Mouse (Mus musculus) embryonic facial prominence, embryonic 13.5 days (tissue): Measurements from ENCODE around the gene Nfib. TPM values are rescaled to one million over a fixed set of nuclear protein-coding genes. Genes with fewer than 3 reads are reported as not detected.

Experiments
- ATAC-seq: fragments of 200-750 bp; cut with Nextera tagmentation; 2 replicates; pipeline ENCODE4 v1.8.0; 2017; ENCODE audit warnings: low read depth; ENCODE audit not compliant: insufficient number of reproducible peaks, insufficient read depth, low FRiP score, low TSS enrichment
- H3K27ac ChIP-seq: fragments of 300-500 bp; sonication (generic); 2 replicates; pipeline ENCODE4 v1.5.1; 2015; ENCODE audit warnings: moderate library complexity, mild to moderate bottlenecking, inconsistent platforms
- H3K27me3 ChIP-seq: fragments of 300-500 bp; sonication (generic); 2 replicates; pipeline ENCODE4 v1.6.1; 2015; ENCODE audit warnings: mild to moderate bottlenecking, inconsistent platforms
- H3K36me3 ChIP-seq: fragments of 300-500 bp; sonication (generic); 2 replicates; pipeline ENCODE4 v1.6.1; 2015; ENCODE audit warnings: mild to moderate bottlenecking, inconsistent platforms
- H3K4me1 ChIP-seq: fragments of 300-500 bp; sonication (generic); 2 replicates; pipeline ENCODE4 v1.6.1; 2015; ENCODE audit warnings: inconsistent platforms
- H3K4me2 ChIP-seq: fragments of 300-500 bp; sonication (generic); 2 replicates; pipeline ENCODE4 v1.6.1; 2015; ENCODE audit warnings: moderate library complexity, mild to moderate bottlenecking, inconsistent platforms
- H3K4me3 ChIP-seq: fragments of 300-500 bp; sonication (generic); 2 replicates; pipeline ENCODE4 v1.5.1; 2015; ENCODE audit warnings: mild to moderate bottlenecking, inconsistent platforms
- H3K9ac ChIP-seq: fragments of 300-500 bp; sonication (generic); 2 replicates; pipeline ENCODE4 v1.6.1; 2015; ENCODE audit warnings: mild to moderate bottlenecking, inconsistent platforms
- H3K9me3 ChIP-seq: fragments of 300-500 bp; sonication (generic); 2 replicates; pipeline ENCODE4 v1.6.1; 2016; ENCODE audit warnings: inconsistent platforms
- WGBS: fragments of 180-500 bp; shearing (Covaris S2); methylation state at CpG from one replicate; pipeline ENCODE4 v1.1.7; 2015; ENCODE audit warnings: mixed read lengths; 5-methylcytosine and 5-hydroxymethylcytosine counted together
- polyA plus RNA-seq: library from polyadenylated mRNA; unstranded; fragments of >200 nt; fragmentation: Nextera tagmentation; extraction: Ambion mirVana; gene quantifications from 2 replicates; pipeline ENCODE4 v1.2.1, GENCODE M21; 2015

Gene Nfib
- polyA plus RNA-seq, 1 experiment from 2014 or later = 104 TPM

- H3K4me3 ChIP-seq = no peak overlapping the region
- H3K27me3 ChIP-seq = no peaks in the 10 kb centered on the region
- peaks cover 35% of the 10 kb centered on the region for H3K4me1 ChIP-seq
- no peaks in the 10 kb centered on the region for H3K9me3 ChIP-seq
- H3K4me2 ChIP-seq = no peak overlapping the region
- H3K9ac ChIP-seq = no peak overlapping the region
- H3K27ac ChIP-seq = peak overlapping the region; percentile 96
- ATAC-seq = no peak
- no peaks in the 10 kb centered on the region for H3K36me3 ChIP-seq
- 74% methylated on average over 8 of the region's 8 CpGs for WGBS
These were observed 453.5 kb downstream of the Nfib start for GRCm38 (mm10) chr4:82252054-82252453.

- H3K9me3 ChIP-seq = no peaks in the 10 kb centered on the region
- H3K9ac ChIP-seq = no peak overlapping the region
- ATAC-seq = no peak
- 9% methylated on average over 5 of the region's 5 CpGs for WGBS
- H3K36me3 ChIP-seq = no peaks in the 10 kb centered on the region
- H3K27ac ChIP-seq = peak overlapping the region; percentile 96
- H3K4me1 ChIP-seq = peaks cover 35% of the 10 kb centered on the region
- 0 out of 2 replicates have a peak overlapping the region, but pooled peaks have one; percentile 37 for H3K4me2 ChIP-seq
- no peak overlapping the region for H3K4me3 ChIP-seq
- no peaks in the 10 kb centered on the region for H3K27me3 ChIP-seq
These were observed 455.2 kb downstream of the Nfib start for GRCm38 (mm10) chr4:82250355-82250659.

- Histone ChIP-seq H3K9me3 (no peaks in the 10 kb centered on the region), H3K27ac (peak overlapping the region; percentile 96), H3K4me1 (peaks cover 35% of the 10 kb centered on the region), H3K36me3 (no peaks in the 10 kb centered on the region), H3K9ac (no peak overlapping the region), H3K4me2 (peak overlapping the region; percentile 37), H3K27me3 (no peaks in the 10 kb centered on the region), H3K4me3 (no peak overlapping the region)
- WGBS = 13% methylated on average over 11 of the region's 11 CpGs
- peak; percentile 90 for ATAC-seq
These were observed 455.8 kb downstream of the Nfib start for GRCm38 (mm10) chr4:82249518-82250354.

GRCm38 (mm10) chr4:82248961-82249360, 456.6 kb downstream of the Nfib start:
- peak overlapping the region; percentile 96 for H3K27ac ChIP-seq
- 0 out of 2 replicates have a peak overlapping the region, but pooled peaks have one; percentile 26 for H3K4me2 ChIP-seq
- no peaks in the 10 kb centered on the region for H3K36me3 ChIP-seq
- WGBS = 63% methylated on average over 1 of the region's 1 CpGs
- no peak overlapping the region for H3K9ac ChIP-seq
- no peaks in the 10 kb centered on the region for H3K27me3 ChIP-seq
- peaks cover 3% of the 10 kb centered on the region; the same call in 1 of the 2 replicates for H3K9me3 ChIP-seq
- ATAC-seq = no peak
- no peak overlapping the region for H3K4me3 ChIP-seq
- H3K4me1 ChIP-seq = peaks cover 35% of the 10 kb centered on the region

- no peak for ATAC-seq
- peaks cover 35% of the 10 kb centered on the region for H3K4me1 ChIP-seq
- peak overlapping the region; percentile 96 for H3K27ac ChIP-seq
- H3K9ac ChIP-seq = no peak overlapping the region
- H3K27me3 ChIP-seq = no peaks in the 10 kb centered on the region
- no peak overlapping the region for H3K4me3 ChIP-seq
- H3K9me3 ChIP-seq = peaks cover 3% of the 10 kb centered on the region; the same call in 1 of the 2 replicates
- no peaks in the 10 kb centered on the region for H3K36me3 ChIP-seq
- WGBS = 44% methylated on average over 5 of the region's 5 CpGs
- no peak overlapping the region for H3K4me2 ChIP-seq
These were observed 457.5 kb downstream of the Nfib start for GRCm38 (mm10) chr4:82248031-82248430.

- H3K9me3 ChIP-seq = peaks cover 3% of the 10 kb centered on the region; the same call in 1 of the 2 replicates
- H3K9ac ChIP-seq = no peak overlapping the region
- no peaks in the 10 kb centered on the region for H3K27me3 ChIP-seq
- H3K4me2 ChIP-seq = no peak overlapping the region
- 60% methylated on average over 2 of the region's 2 CpGs for WGBS
- H3K27ac ChIP-seq = no peak overlapping the region
- ATAC-seq = no peak
- H3K36me3 ChIP-seq = no peaks in the 10 kb centered on the region
- no peak overlapping the region for H3K4me3 ChIP-seq
- H3K4me1 ChIP-seq = peaks cover 27% of the 10 kb centered on the region
These were observed 459.3 kb downstream of the Nfib start for GRCm38 (mm10) chr4:82246290-82246689.

Other genes starting within 250 kb of the Nfib start
- 12.7 and 13.1 TPM in 2 replicates for gene Zdhhc21, start 154.2 kb upstream of the Nfib start, polyA plus RNA-seq
- 0.27 TPM in 1 of 2 replicates, not detected in the other for gene Cer1, start 179.4 kb upstream of the Nfib start, polyA plus RNA-seq